Mouse (Mus musculus) embryonic facial prominence, embryonic 13.5 days (tissue): ENCODE data around the gene Ppp2r5c. TPM values are rescaled to one million over a fixed set of nuclear protein-coding genes. Genes with fewer than 3 reads are reported as not detected.

ENCODE experiments used
- ATAC-seq: fragments of 200-750 bp; cut with Nextera tagmentation; 2 replicates; pipeline ENCODE4 v1.8.0; 2017; ENCODE audit warnings: low read depth; ENCODE audit not compliant: insufficient number of reproducible peaks, insufficient read depth, low FRiP score, low TSS enrichment
- H3K27ac ChIP-seq: fragments of 300-500 bp; sonication (generic); 2 replicates; pipeline ENCODE4 v1.5.1; 2015; ENCODE audit warnings: moderate library complexity, mild to moderate bottlenecking, inconsistent platforms
- H3K27me3 ChIP-seq: fragments of 300-500 bp; sonication (generic); 2 replicates; pipeline ENCODE4 v1.6.1; 2015; ENCODE audit warnings: mild to moderate bottlenecking, inconsistent platforms
- H3K36me3 ChIP-seq: fragments of 300-500 bp; sonication (generic); 2 replicates; pipeline ENCODE4 v1.6.1; 2015; ENCODE audit warnings: mild to moderate bottlenecking, inconsistent platforms
- H3K4me1 ChIP-seq: fragments of 300-500 bp; sonication (generic); 2 replicates; pipeline ENCODE4 v1.6.1; 2015; ENCODE audit warnings: inconsistent platforms
- H3K4me2 ChIP-seq: fragments of 300-500 bp; sonication (generic); 2 replicates; pipeline ENCODE4 v1.6.1; 2015; ENCODE audit warnings: moderate library complexity, mild to moderate bottlenecking, inconsistent platforms
- H3K4me3 ChIP-seq: fragments of 300-500 bp; sonication (generic); 2 replicates; pipeline ENCODE4 v1.5.1; 2015; ENCODE audit warnings: mild to moderate bottlenecking, inconsistent platforms
- H3K9ac ChIP-seq: fragments of 300-500 bp; sonication (generic); 2 replicates; pipeline ENCODE4 v1.6.1; 2015; ENCODE audit warnings: mild to moderate bottlenecking, inconsistent platforms
- H3K9me3 ChIP-seq: fragments of 300-500 bp; sonication (generic); 2 replicates; pipeline ENCODE4 v1.6.1; 2016; ENCODE audit warnings: inconsistent platforms
- WGBS: fragments of 180-500 bp; shearing (Covaris S2); methylation state at CpG from one replicate; pipeline ENCODE4 v1.1.7; 2015; ENCODE audit warnings: mixed read lengths; 5-methylcytosine and 5-hydroxymethylcytosine counted together
- polyA plus RNA-seq: library from polyadenylated mRNA; unstranded; fragments of >200 nt; fragmentation: Nextera tagmentation; extraction: Ambion mirVana; gene quantifications from 2 replicates; pipeline ENCODE4 v1.2.1, GENCODE M21; 2015

Ppp2r5c gene
- polyA plus RNA-seq, 1 experiment from 2014 or later, result 151 TPM

DNA sequence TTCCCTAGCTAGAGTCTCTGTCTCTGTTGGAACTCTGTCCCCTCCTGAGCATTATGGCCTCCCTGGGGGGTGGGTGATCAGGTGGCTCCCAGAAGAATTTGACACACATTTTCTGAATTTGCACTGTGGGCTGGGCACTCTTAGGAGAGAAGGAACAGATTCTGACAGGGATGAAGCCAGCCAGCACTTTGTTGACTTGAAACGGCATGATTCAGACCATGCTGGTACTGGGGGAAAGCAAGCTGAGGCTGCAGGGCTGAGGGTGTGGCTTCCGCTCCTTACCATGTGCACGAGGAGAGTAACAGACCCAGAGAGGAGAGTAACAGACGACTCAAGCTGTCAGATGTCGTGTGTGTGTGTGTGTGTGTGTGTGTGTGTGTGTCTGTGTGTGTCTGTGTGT, 76.6 kb downstream of the Ppp2r5c start:
- no peak overlapping the region for H3K4me2 ChIP-seq
- H3K9ac ChIP-seq, result no peak overlapping the region
- no peak overlapping the region for H3K27ac ChIP-seq
- 80% methylated on average over 5 of the region's 5 CpGs for WGBS
- H3K36me3 ChIP-seq, result peaks cover 47% of the 10 kb centered on the region
- H3K4me1 ChIP-seq, result peaks cover 14% of the 10 kb centered on the region
- H3K27me3 ChIP-seq, result no peaks in the 10 kb centered on the region
- no peak for ATAC-seq
- H3K4me3 ChIP-seq, result no peak overlapping the region
- no peaks in the 10 kb centered on the region for H3K9me3 ChIP-seq

DNA sequence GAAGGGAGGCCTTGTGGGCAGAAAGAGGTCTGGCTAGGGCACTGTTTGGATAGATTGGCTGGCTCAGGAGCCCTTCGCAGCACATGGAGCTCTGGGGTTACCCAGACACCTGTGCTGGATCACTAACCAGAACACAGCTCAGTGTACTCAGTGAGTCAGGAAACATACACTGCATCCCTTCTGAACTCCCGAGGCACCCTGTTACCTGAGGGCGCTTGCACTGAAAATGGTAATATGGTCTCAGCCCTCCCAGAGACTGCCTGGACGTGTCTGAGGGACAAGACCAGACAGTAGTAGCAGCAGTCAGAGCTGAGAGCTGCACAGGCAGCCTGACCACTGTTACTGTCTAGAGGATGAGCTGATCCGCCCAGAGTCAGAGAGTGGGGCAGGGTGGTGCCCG, 85.8 kb downstream of the Ppp2r5c start:
- Histone ChIP-seq H3K4me1 (no peaks in the 10 kb centered on the region), H3K27me3 (no peaks in the 10 kb centered on the region), H3K9ac (no peak overlapping the region), H3K27ac (no peak overlapping the region), H3K9me3 (no peaks in the 10 kb centered on the region), H3K4me3 (no peak overlapping the region), H3K4me2 (no peak overlapping the region), H3K36me3 (peaks cover 12% of the 10 kb centered on the region; the same call in 1 of the 2 replicates)
- 75% methylated on average over 6 of the region's 6 CpGs for WGBS
- ATAC-seq, result no peak

DNA sequence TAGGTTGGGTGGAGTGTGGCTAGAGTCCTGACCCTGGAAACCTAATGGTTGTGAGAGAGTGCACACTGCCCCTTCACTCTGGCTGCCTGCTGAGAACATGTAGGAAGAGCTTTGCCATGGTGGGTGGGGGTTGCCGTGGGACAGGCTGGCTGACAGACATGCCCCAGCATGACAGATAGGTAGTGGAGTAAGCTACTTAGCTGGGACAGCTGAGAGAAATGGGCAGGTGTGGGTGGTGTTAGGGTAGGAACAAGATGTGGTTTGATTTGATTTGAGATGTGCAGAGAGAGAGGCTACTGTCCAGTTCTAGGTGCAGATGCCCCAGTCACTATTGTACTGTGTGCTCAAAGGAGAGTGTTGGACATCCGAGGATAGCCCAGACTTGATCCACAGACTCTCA, 86.2 kb downstream of the Ppp2r5c start:
- H3K4me1 ChIP-seq, result no peaks in the 10 kb centered on the region
- H3K27ac ChIP-seq, result no peak overlapping the region
- H3K4me3 ChIP-seq, result no peak overlapping the region
- H3K4me2 ChIP-seq, result no peak overlapping the region
- no peaks in the 10 kb centered on the region for H3K27me3 ChIP-seq
- 84% methylated on average over 2 of the region's 2 CpGs for WGBS
- no peak for ATAC-seq
- H3K36me3 ChIP-seq, result peaks cover 12% of the 10 kb centered on the region; the same call in 1 of the 2 replicates
- no peaks in the 10 kb centered on the region for H3K9me3 ChIP-seq
- no peak overlapping the region for H3K9ac ChIP-seq

DNA sequence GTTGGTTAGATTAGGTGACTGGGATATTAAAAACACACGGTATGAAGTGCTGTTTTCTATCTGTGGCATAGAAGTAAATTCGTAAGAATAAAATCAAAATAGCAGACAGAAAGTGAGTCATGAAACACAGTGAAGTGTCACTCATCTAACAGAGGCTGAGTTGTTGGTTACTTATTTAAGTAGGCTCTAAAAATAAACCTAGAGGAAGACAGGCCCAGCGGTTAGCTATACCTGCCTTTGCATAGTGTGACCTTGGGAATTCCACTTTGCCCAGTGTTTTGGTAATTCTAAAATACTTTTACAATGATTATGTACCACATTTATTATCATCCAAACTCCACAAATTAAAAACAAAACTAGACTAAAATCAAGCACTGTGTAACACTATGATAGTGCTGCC, 86.9 kb downstream of the Ppp2r5c start:
- 77% methylated on average over 3 of the region's 3 CpGs for WGBS
- H3K27me3 ChIP-seq, result no peaks in the 10 kb centered on the region
- peaks cover 12% of the 10 kb centered on the region; the same call in 1 of the 2 replicates for H3K36me3 ChIP-seq
- no peak overlapping the region for H3K27ac ChIP-seq
- no peaks in the 10 kb centered on the region for H3K4me1 ChIP-seq
- H3K4me2 ChIP-seq, result no peak overlapping the region
- no peak overlapping the region for H3K4me3 ChIP-seq
- no peak overlapping the region for H3K9ac ChIP-seq
- no peaks in the 10 kb centered on the region for H3K9me3 ChIP-seq
- no peak for ATAC-seq

DNA sequence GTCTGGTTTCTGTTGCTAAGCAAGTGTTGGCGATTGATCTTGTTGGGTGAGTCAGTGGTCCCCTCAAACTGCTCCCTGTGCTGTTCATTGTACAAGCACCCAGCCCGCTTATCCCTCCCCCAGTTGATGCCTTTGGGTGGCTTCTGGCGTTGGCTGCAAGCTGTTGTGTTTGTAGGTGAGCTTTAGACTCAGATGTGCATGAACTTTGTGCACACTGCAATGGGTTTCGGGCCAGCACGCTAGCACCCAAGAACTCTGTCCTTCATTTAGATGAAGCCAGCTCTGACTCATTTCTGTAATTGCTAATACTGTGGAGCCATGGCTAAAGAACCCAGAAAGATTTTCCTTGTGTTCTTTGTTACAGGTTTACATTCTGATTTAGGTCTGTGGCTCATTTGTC, 88.4 kb downstream of the Ppp2r5c start:
- ATAC-seq, result no peak
- Histone ChIP-seq H3K4me2 (no peak overlapping the region), H3K4me1 (no peaks in the 10 kb centered on the region; the same call in 1 of the 2 replicates), H3K27me3 (no peaks in the 10 kb centered on the region), H3K4me3 (no peak overlapping the region), H3K9ac (no peak overlapping the region), H3K36me3 (peaks cover 16% of the 10 kb centered on the region), H3K9me3 (no peaks in the 10 kb centered on the region), H3K27ac (no peak overlapping the region)
- 95% methylated on average over 5 of the region's 5 CpGs for WGBS

DNA sequence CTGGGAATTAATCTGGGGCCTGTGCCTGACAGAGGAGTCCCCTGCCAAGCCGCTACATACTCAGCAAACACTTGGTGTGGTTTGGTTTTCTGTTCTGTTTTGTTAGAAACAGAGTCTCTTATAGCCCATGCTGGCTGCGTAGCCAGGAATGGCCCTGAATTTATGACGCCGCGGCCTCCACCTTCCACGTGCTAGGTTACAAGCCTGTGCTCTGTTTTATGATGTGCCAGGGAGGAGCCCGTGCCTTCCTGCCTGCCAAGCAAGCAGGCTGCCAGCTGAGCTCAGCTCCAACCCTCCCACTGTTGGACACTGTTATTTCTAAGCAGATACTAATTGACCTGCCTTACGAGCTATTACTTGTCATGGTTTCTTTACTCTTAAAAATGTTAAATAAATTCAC, 90.8 kb downstream of the Ppp2r5c start:
- Histone ChIP-seq H3K4me2 (no peak overlapping the region), H3K27ac (no peak overlapping the region), H3K9ac (no peak overlapping the region), H3K9me3 (no peaks in the 10 kb centered on the region), H3K27me3 (no peaks in the 10 kb centered on the region), H3K4me3 (no peak overlapping the region), H3K36me3 (peaks cover 18% of the 10 kb centered on the region), H3K4me1 (no peaks in the 10 kb centered on the region; the same call in 1 of the 2 replicates)
- WGBS, result 95% methylated on average over 8 of the region's 8 CpGs
- no peak for ATAC-seq

- H3K4me2 ChIP-seq, result no peak overlapping the region
- H3K27ac ChIP-seq, result no peak overlapping the region
- no peaks in the 10 kb centered on the region; the same call in 1 of the 2 replicates for H3K4me1 ChIP-seq
- H3K9ac ChIP-seq, result no peak overlapping the region
- peaks cover 18% of the 10 kb centered on the region for H3K36me3 ChIP-seq
- ATAC-seq, result no peak
- H3K9me3 ChIP-seq, result no peaks in the 10 kb centered on the region
- WGBS, result 95% methylated on average over 10 of the region's 10 CpGs
- no peak overlapping the region for H3K4me3 ChIP-seq
- no peaks in the 10 kb centered on the region for H3K27me3 ChIP-seq
These were observed 92.4 kb downstream of the Ppp2r5c start for GRCm38 (mm10) chr12:110539346-110539745.

DNA sequence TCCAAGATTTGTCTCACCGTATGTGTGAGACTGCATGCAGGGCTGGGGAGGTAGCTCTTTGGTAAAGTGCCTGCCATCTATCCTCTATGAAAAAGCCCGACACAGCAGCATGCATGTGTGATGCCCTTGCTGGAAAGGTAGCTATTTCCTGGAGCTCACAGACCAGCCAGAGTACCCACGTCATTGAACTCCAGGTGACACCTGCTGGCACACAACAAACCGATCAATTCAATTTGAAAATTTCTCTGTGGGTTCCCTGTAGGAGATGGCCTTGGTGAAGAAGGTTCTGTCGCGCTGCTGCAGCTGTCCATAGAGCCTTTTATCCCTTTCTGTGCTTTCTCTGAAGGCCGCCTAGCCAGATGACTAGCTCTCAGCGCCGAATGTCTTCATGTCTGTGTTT, 92.9 kb downstream of the Ppp2r5c start:
- no peaks in the 10 kb centered on the region; the same call in 1 of the 2 replicates for H3K4me1 ChIP-seq
- no peaks in the 10 kb centered on the region for H3K9me3 ChIP-seq
- no peaks in the 10 kb centered on the region for H3K27me3 ChIP-seq
- peaks cover 22% of the 10 kb centered on the region for H3K36me3 ChIP-seq
- no peak overlapping the region for H3K9ac ChIP-seq
- H3K4me2 ChIP-seq, result no peak overlapping the region
- WGBS, result 90% methylated on average over 9 of the region's 9 CpGs
- H3K4me3 ChIP-seq, result no peak overlapping the region
- H3K27ac ChIP-seq, result no peak overlapping the region
- no peak for ATAC-seq

- peaks cover 26% of the 10 kb centered on the region for H3K36me3 ChIP-seq
- H3K27ac ChIP-seq, result no peak overlapping the region
- H3K9ac ChIP-seq, result no peak overlapping the region
- H3K4me1 ChIP-seq, result no peaks in the 10 kb centered on the region; the same call in 1 of the 2 replicates
- no peak overlapping the region for H3K4me3 ChIP-seq
- no peak for ATAC-seq
- no peaks in the 10 kb centered on the region for H3K27me3 ChIP-seq
- H3K9me3 ChIP-seq, result no peaks in the 10 kb centered on the region
- WGBS, result 87% methylated on average over 8 of the region's 8 CpGs
- no peak overlapping the region for H3K4me2 ChIP-seq
These were observed 93.4 kb downstream of the Ppp2r5c start for GRCm38 (mm10) chr12:110540273-110540672.

DNA sequence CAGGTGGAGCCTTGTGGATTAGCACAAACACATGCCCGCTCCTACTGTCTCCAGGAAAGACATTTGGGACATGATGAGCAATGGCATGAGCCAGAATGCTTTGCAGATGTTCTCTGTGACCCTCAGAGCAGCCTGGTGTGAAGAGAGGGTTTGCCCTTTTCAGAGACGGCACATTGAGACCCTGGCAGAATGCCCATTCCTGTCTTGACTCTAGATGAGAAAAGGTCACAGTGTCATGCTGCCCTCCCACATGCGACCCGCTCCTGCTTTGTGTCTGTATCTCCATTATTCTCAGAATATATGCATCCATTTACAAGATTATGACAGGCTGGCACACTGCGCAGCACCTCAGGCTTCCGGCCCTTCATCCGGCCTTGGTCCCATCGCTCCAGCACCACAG, 94.1 kb downstream of the Ppp2r5c start:
- 88% methylated on average over 8 of the region's 8 CpGs for WGBS
- Histone ChIP-seq H3K9me3 (no peaks in the 10 kb centered on the region), H3K9ac (no peak overlapping the region), H3K36me3 (peaks cover 33% of the 10 kb centered on the region), H3K27me3 (no peaks in the 10 kb centered on the region), H3K4me2 (no peak overlapping the region), H3K4me1 (no peaks in the 10 kb centered on the region; the same call in 1 of the 2 replicates), H3K27ac (no peak overlapping the region), H3K4me3 (no peak overlapping the region)
- no peak for ATAC-seq

GRCm38 (mm10) chr12:110541528-110541927, 94.6 kb downstream of the Ppp2r5c start:
- H3K4me1 ChIP-seq, result no peaks in the 10 kb centered on the region; the same call in 1 of the 2 replicates
- H3K4me2 ChIP-seq, result no peak overlapping the region
- H3K4me3 ChIP-seq, result no peak overlapping the region
- peaks cover 38% of the 10 kb centered on the region for H3K36me3 ChIP-seq
- no peak overlapping the region for H3K9ac ChIP-seq
- no peak for ATAC-seq
- H3K9me3 ChIP-seq, result no peaks in the 10 kb centered on the region
- 85% methylated on average over 5 of the region's 5 CpGs for WGBS
- no peak overlapping the region for H3K27ac ChIP-seq
- H3K27me3 ChIP-seq, result no peaks in the 10 kb centered on the region

GRCm38 (mm10) chr12:110545040-110545701, 98.3 kb downstream of the Ppp2r5c start:
- ATAC-seq, result no peak
- peaks cover 67% of the 10 kb centered on the region for H3K36me3 ChIP-seq
- no peak overlapping the region for H3K4me3 ChIP-seq
- H3K27me3 ChIP-seq, result no peaks in the 10 kb centered on the region
- no peak overlapping the region for H3K4me2 ChIP-seq
- no peaks in the 10 kb centered on the region for H3K9me3 ChIP-seq
- H3K4me1 ChIP-seq, result no peaks in the 10 kb centered on the region; the same call in 1 of the 2 replicates
- H3K27ac ChIP-seq, result no peak overlapping the region
- WGBS, result 84% methylated on average over 4 of the region's 4 CpGs
- no peak overlapping the region for H3K9ac ChIP-seq
